Mouse (Mus musculus): Measurements from ENCODE around the gene Phactr4.

The Phactr4 gene

DNA sequence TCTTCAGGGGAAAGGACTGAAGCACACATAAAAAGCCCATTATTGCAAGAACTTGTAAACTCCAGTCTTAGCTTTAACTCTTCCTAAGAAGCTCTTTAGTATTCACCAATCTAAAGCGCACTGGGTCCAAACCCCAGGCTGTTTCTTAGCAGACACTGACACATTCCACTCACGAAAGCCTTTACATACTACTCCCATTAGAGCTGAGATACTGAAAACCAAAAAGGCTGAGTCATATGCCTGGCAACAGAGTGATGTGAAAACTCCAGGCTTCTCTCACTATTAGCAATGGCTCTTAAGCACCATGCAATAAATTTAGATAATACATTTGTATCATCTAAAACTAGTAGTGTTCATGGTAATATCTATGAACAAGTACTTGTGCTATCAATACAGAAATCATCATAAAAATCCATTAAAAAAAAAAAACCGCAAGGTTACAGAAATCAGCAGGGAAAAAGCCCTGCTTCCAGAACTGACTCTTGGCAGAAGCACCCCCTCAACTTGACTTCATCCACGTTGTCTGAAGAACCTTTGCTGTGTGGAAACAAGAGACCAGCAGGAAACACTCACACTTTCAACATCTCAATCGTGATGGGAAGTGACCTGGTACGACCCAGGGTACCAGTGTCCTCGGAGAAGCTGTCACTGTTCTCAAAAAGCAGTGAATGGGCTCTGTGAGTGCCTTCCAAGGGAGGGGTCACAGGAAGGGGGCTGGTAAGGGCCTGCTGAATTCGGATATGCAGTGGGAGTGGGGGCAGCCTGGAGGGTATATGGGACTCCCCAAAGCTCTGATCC lies 52.1 kb downstream of the Phactr4 start:
- no peak for DNase-seq (ENCODE audit: low spot score)

DNA sequence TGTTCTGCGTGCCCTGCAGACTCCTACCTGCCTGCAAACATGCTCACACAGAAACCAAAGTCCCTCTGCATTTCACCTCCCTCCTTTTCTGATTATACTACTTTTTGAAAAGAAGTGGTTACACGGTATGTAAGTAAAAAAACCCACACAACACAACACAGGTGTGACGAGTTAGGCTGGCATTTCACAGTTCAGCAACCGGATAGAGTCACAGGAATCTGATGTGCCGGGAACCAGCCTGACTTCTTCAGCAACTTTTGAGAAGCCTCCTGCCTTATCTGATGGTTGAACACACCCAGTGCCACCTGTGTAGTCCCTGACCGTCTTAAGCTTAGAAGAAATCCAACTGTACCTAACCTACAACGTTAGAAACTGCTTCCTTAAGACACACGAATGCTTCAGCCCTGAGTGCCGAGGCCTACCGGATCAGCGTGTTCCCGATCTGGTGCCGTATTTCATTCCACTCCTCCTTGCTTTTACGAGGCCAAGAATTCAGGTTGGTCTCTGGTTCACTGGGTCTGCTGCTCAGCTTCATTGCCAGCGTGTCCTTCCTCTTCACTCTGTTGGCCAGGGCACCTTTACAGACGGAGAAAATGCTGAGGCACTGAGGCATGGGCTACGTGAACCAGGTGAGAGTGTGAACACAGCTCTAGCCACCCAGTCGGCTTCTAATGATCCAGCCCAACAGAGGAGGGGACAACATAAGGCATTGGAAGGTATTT lies 54.6 kb downstream of the Phactr4 start:
- DNase-seq (ENCODE audit: low spot score), result no peak

DNA sequence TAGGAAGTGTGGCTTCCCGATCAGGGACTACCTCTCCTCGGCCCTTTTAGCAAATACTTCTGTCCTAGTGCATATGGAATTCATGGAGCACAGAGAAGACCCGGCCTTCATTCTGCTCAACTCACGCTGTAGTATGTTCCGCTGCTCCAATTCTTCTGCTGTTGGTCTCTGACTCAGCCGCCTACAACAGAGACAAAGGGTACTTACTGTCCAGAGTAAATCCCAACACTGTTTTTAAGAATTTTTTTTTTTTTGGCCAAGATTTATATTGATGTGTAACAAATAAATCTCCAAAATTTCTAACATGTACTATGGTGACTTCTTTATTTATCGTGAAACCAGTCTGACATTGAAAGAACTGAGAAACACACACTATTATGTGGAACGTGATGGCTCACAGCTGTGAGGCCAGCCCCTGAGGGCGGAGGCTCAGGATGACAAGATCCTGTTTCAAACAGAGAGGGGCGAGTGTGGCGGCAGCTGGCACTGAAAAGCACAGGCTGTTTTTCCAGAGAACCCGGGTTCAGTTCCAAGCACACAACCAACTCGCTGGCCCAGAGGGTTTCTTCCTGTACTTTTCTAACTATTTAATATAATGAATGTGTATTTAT lies 56.7 kb downstream of the Phactr4 start:
- DNase-seq (ENCODE audit: low spot score), result no peak

GRCm38 (mm10) chr4:132363487-132363886 lies 58.8 kb downstream of the Phactr4 start:
- DNase-seq (ENCODE audit: low spot score), result no peak

GRCm38 (mm10) chr4:132359510-132359909 lies 62.8 kb downstream of the Phactr4 start:
- no peak for DNase-seq (ENCODE audit: low spot score)

DNA sequence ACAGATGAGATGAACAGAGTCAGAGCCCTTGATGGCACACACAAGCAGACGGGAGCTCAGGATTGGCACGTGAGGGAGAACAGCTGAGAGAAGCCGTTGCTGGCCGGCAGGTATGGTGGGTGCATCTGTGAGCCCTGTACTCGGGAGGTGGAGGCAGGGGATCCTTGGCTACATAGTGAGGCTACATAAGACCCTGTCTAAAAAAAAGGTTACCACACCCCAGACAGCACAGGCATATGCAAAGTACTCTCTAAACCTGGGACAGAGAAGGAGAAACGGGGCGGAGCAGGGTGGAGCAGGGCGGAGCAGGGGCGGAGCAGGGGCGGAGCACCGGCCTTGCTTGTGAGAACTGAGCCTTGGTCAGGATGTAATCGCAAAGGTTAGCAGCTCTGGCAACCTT lies 66.1 kb downstream of the Phactr4 start:
- DNase-seq (ENCODE audit: low spot score), result peak; percentile 53

DNA sequence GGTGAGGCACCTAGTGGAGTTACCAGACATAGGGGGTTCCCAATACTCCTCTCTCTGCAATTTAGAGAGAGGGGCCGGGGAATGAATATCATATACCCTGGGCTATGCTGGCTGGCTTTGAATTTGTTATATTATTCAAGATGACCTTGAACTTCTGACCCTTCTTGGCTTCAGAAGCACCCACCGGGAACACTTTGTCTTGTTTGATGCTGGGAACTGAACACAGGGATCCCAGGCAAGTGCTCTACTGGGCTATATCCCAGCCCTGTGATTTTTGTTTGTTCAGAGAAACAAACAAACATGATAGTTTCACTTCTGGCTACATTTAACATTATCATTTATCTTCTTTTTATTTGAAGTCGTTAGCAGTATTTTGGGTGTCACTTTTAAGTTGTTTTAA lies 66.9 kb downstream of the Phactr4 start:
- no peak for DNase-seq (ENCODE audit: low spot score)

DNA sequence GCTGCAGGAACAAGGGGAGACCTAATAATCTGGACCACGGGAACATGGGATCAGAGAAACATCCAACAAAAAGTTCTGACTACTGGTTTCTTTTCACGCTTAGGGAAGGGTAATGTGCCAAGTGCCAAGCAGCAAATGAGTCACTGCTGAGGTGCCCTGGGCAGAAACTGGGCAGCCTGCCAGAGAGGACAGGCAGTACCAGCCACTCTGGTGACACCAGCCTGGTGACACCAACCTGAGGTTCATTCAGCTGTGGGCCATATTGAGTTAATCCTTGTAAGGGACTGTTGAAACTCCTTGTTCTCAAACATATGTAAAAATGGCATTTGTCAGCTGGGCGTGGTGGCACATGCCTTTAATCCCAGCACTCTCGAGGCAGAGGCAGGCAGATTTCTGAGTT lies 67.7 kb downstream of the Phactr4 start:
- DNase-seq (ENCODE audit: low spot score), result peak; percentile 69

GRCm38 (mm10) chr4:132353481-132353885 lies 68.8 kb downstream of the Phactr4 start, which contains the start of gene Rcc1:
TSS of gene Rcc1 (minus strand) at chr4:132353605.
- DNase-seq (ENCODE audit: low spot score), result peak; percentile 96

DNA sequence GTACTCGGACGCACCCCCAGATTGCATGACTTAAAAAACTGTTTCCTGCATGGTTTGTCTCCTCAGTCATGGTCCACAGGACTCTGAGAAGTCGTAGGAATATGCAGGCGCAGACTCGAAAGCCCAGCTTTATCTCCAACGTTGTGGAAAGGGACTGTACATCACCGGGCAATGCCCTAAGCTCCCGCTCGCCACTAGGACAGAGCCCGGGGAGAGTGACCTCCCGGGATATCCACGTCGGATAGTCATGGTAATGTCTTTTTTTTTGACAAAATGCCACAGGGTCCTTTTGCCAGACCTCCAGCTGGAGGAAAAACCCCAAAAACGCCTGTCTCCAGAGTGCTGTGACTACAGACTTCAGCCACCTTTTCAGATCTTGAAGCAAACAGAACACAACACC lies 69.5 kb downstream of the Phactr4 start:
- peak; percentile 41 for DNase-seq (ENCODE audit: low spot score)

DNA sequence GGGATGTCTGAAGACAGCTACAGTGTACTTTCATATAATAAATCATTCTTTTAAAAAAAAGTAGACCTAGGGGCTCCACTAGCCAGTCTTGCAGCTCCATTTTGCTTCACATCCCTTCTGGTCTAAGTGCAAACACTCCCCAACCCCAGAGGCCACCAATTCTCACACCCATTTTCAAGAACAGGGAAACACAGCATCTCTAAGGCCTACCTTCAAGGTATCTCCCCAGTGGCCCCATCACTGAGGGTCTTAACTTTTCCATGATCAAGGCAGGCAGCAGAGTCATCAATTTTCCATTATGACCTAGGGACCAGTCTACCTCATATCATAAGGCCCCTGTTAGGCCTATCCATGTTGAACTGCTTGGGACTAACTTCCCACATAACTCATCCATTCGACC lies 70.9 kb downstream of the Phactr4 start:
- no peak for DNase-seq (ENCODE audit: low spot score)

DNA sequence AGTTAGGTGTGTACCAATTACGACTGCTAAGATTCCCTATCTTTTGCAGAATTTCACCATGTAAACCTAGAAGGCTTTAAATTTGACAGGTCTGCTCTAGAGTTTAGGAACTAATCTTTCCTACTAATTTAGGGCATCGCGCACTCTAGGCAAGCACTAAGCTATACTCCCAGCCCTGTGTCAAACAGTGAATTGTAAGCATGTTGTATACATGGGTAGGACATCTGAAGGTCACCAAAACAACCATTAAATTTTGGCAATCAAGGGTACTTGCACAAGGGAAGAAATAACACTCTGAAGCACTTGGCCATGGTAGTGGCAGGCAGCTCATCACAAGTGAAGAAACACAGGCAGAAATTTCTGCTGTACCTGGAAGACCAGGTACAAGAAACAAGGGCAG lies 71.4 kb downstream of the Phactr4 start:
- DNase-seq (ENCODE audit: low spot score), result no peak

GRCm38 (mm10) chr4:132350123-132350740 lies 72.1 kb downstream of the Phactr4 start:
- no peak for DNase-seq (ENCODE audit: low spot score)

- no peak for DNase-seq (ENCODE audit: low spot score)
These were observed 72.7 kb downstream of the Phactr4 start for GRCm38 (mm10) chr4:132349495-132350122.

GRCm38 (mm10) chr4:132346661-132347060 lies 75.6 kb downstream of the Phactr4 start:
- DNase-seq (ENCODE audit: low spot score), result no peak

GRCm38 (mm10) chr4:132346261-132346660 lies 76.0 kb downstream of the Phactr4 start:
- no peak for DNase-seq (ENCODE audit: low spot score)

DNA sequence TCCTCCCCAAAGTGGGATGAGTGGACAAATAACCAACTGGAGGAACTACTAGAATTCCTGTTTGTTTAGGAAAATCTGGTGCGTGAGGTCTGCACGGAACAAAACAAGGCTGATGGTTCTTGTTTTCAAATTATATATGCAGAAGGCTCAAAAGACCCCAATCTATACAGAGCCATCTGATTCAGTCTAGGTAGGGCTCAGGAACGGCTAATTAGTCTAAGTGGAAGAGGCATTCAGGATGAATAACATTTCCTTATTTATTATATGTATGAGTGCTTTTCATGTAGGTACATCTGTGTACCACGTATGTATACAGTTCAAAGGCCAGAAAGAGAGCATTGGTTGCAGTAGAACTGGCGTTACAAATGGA lies 76.5 kb downstream of the Phactr4 start:
- DNase-seq (ENCODE audit: low spot score), result no peak

DNA sequence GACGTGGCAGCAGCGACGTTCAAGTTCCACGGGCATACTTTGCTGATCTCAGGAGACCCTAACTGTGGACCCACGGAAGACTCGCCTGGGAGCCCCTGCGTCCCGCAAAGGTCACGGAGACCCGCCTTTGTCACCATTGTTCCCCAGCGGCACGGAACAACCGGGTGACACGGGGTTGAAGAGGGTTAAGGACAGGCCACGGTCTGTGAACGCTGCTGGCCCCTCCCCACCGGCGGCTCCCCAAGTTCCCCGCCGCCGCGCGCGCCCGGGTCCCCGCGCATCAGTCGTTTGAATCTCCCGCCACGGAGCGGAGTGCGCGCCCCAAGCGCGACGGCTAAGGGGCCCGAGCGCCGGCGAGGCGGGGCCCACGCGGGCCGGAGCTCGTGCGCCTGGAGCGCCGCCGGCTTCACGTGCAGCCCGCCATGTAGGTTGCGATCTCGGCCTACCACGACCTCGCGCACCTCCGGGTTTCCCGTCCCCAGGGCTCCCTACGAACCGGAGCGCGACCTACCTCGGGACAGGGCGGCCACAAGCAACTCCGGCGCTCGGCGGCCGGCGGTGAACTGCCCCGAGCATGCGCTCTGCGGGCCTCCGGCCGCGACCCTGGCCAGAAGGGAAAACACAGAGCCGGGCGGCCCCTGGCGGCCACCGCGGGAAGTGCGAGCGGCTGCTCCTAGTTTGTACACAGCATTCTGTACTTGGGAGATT lies 77.0 kb downstream of the Phactr4 start:
- peak; percentile 89 for DNase-seq (ENCODE audit: low spot score)

GRCm38 (mm10) chr4:132344403-132345134 lies 77.7 kb downstream of the Phactr4 start:
- DNase-seq (ENCODE audit: low spot score), result no peak

DNA sequence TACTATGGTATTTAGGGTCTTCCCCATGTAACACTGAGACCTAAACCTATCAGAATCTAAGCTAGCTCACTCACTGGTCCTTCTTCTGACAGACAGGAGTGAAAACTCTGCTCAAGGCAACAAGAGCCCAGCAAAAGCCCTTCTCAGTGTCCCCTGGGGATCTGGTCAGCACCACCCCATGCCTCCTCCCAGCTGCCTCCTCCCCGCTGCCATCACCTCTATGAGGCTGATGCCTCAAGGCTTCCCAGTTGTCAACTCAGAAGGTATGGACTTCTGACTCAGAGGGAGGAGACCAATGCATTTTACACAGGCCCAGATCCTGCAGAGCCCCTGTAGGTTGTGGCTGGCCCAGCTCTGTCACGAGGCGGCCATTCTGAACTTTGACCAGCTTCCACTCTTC lies 80.8 kb downstream of the Phactr4 start:
- no peak for DNase-seq (ENCODE audit: low spot score)

DNA sequence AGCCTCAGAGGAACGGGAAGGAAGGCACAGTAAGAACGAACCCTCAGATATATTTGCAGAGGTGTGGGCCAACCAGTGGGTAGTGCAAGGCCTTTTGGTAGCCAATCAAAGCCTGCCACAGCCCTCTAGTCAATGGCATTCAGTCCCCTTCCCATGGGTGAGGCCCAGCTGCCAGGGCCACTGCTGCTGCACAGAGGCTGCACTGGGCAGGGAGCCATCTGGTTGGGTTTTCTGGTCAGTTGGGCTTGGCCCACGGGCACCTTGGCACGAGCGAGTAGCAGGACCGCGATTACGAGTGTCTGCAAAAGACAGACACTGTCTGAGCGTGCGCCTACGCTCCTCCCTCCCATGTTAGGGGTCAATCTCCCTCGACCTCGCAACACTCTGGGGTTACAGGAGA lies 83.3 kb downstream of the Phactr4 start:
- DNase-seq (ENCODE audit: low spot score), result no peak
